In genomic region chr2:136596451-136596850, GRCm38 (mm10) we compare ENCODE assay signal across 8 mouse cellular contexts.
DNase-seq lines count a peak whose midpoint lies in the region; ATAC-seq and TF ChIP-seq lines count a peak whose summit lies in the region.

No protein-coding gene starts in this region.

- H3K36me3 ChIP-seq in intestine, postnatal 0 days (ENCODE audit: control insufficient read depth, insufficient read depth), result no peaks in the 10 kb centered on the region
- H3K36me3 ChIP-seq in intestine, embryonic 15.5 days, result no peaks in the 10 kb centered on the region

- DNase-seq in Muller cell, postnatal 12 days (ENCODE audit: inconsistent ontology term), result peak; percentile 25
- peak; percentile 77 to 82 for DNase-seq in cerebellum, postnatal 10 days
- peak; percentile 39 to 50 for DNase-seq in frontal cortex, postnatal 25 days (ENCODE audit: low spot score in 2 of 2)
- peak; percentile 62 to 72 for DNase-seq in left cerebral cortex, postnatal 14 days (ENCODE audit: low spot score in 2 of 2)
- DNase-seq in retina, postnatal 1 day, result peak; percentile 68
- no peak for DNase-seq in thymus, postnatal 14 days

- no peak for ATAC-seq in intestine, postnatal 0 days
- no peak for ATAC-seq in intestine, embryonic 15.5 days

- peak; percentile 74 for TF ChIP-seq CTCF in intestine, postnatal 0 days (IDR thresholded peaks at IDR 0.05; ENCODE audit: low read depth)

- H3K4me3 ChIP-seq in intestine, postnatal 0 days (ENCODE audit: low read depth, low read length), result no peak overlapping the region
- no peak overlapping the region for H3K4me3 ChIP-seq in intestine, embryonic 15.5 days (replicated peaks)

- H3K27me3 ChIP-seq in intestine, postnatal 0 days (replicated peaks; ENCODE audit: control insufficient read depth, insufficient read depth, low read length), result no peaks in the 10 kb centered on the region
- no peaks in the 10 kb centered on the region for H3K27me3 ChIP-seq in intestine, embryonic 15.5 days (replicated peaks)

- no peaks in the 10 kb centered on the region for H3K9me3 ChIP-seq in intestine, postnatal 0 days (ENCODE audit: control insufficient read depth)
- no peaks in the 10 kb centered on the region for H3K9me3 ChIP-seq in intestine, embryonic 15.5 days

- no peak overlapping the region for H3K27ac ChIP-seq in intestine, postnatal 0 days (ENCODE audit: low read depth, low read length)
- H3K27ac ChIP-seq in intestine, embryonic 15.5 days, result no peak overlapping the region

- no peak overlapping the region for H3K9ac ChIP-seq in intestine, postnatal 0 days (ENCODE audit: low read depth, low read length)
- no peak overlapping the region for H3K9ac ChIP-seq in intestine, embryonic 15.5 days

- WGBS in intestine, postnatal 0 days, result 23% methylated on average over 3 of the region's 3 CpGs
- 28% methylated on average over 3 of the region's 3 CpGs for WGBS in intestine, embryonic 15.5 days

- H3K4me2 ChIP-seq in intestine, postnatal 0 days (replicated peaks; ENCODE audit: low read depth), result no peak overlapping the region
- H3K4me2 ChIP-seq in intestine, embryonic 15.5 days (replicated peaks), result no peak overlapping the region

- H3K4me1 ChIP-seq in intestine, postnatal 0 days (replicated peaks; ENCODE audit: control insufficient read depth, insufficient read depth, low read length), result no peaks in the 10 kb centered on the region
- H3K4me1 ChIP-seq in intestine, embryonic 15.5 days (replicated peaks), result no peaks in the 10 kb centered on the region

- intact Hi-C loops in left cerebral cortex, postnatal 14 days (cut with DNase I), result loop anchor here (2.0 to 5.0 kb wide), 3 partner anchors 112 to 449 kb away; partner anchors contain the start of gene Snap25
